Mouse (Mus musculus) activated CD4-positive, CD25-positive, alpha-beta regulatory T cell (primary cell): ENCODE data around the gene Atp6v0e. TPM values are rescaled to one million over a fixed set of nuclear protein-coding genes. Genes with fewer than 3 reads are reported as not detected.

ENCODE experiments used
- polyA plus RNA-seq, 2 experiments: library from polyadenylated mRNA; unstranded; fragments of 100-300 nt; shearing (Covaris generic); gene quantifications; one replicate each; pipeline ENCODE4 v1.2.1; 2017

Atp6v0e gene
- polyA plus RNA-seq, result 100 to 1,000 TPM; 339 to 371 TPM

GRCm38 (mm10) chr17:26662978-26663683 lies at the start of gene Atp6v0e:
Gene Atp6v0e, plus strand, starts transcription at chr17:26663231.

DNA sequence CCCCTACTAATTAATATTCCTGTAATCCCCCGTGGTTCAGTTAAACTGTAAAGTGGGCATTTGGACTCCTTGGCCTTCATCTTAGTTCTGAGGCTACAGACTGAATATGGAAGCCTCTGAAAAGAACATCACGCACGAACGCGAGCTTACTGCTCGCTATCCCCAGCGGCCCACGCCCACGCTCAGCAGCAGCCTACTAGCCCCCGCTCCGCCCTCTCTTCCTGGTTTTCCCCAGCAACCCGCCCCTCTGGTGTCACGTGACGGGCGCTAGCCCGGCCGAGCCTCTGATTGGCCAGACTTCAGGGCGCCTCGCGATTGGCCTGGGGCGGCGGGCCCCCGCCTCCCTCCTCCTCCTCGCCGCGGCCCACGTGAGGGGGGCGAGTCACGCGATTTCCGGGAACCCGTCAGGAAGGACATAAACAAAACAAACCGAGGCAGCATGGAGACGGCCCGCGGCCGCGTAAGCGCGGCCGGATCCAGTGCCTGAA lies 52.3 kb downstream of the Atp6v0e start, which contains the start of gene Crebrf:
Gene Crebrf, plus strand, starts transcription at position 380 of the 488 bp plus-strand sequence.

Other genes starting within 250 kb of the Atp6v0e start
- under 1 TPM in 1 of 2 experiments, not detected in 1; 0.11 TPM for gene Neurl1b, start 248.4 kb upstream of the Atp6v0e start, polyA plus RNA-seq
- gene Ergic1, start 101.7 kb upstream of the Atp6v0e start, polyA plus RNA-seq, result 10 to 100 TPM; 85.8 to 91.9 TPM
- gene Dusp1, start 101.1 kb upstream of the Atp6v0e start, polyA plus RNA-seq, result 10 to 100 TPM; 82.2 to 83.3 TPM
- gene Crebrf, start 52.4 kb downstream of the Atp6v0e start, polyA plus RNA-seq, result 10 to 100 TPM; 66.5 to 69.1 TPM
- 10 to 100 TPM; 29.3 to 35.4 TPM for gene Bnip1, start 117.8 kb downstream of the Atp6v0e start, polyA plus RNA-seq
- not detected for gene Nkx2-5, start 181.8 kb downstream of the Atp6v0e start, polyA plus RNA-seq